Mouse (Mus musculus) spleen, adult 2 months (tissue): Measurements from ENCODE around the gene Mical2.

ENCODE experiments used
- CTCF ChIP-seq: fragments of 200-500 bp; IDR thresholded peaks from 2 replicates; pipeline ENCODE4 v1.5.1; 2011; ENCODE audit warnings: mild to moderate bottlenecking, inconsistent platforms; ENCODE audit not compliant: insufficient read depth, insufficient read length, insufficient replicate concordance; ENCODE audit errors: extremely low read depth
- POLR2A ChIP-seq: fragments of 200-500 bp; IDR thresholded peaks from 2 replicates; pipeline ENCODE4 v1.6.1; 2011; ENCODE audit warnings: low read depth, low read length, inconsistent platforms

DNA sequence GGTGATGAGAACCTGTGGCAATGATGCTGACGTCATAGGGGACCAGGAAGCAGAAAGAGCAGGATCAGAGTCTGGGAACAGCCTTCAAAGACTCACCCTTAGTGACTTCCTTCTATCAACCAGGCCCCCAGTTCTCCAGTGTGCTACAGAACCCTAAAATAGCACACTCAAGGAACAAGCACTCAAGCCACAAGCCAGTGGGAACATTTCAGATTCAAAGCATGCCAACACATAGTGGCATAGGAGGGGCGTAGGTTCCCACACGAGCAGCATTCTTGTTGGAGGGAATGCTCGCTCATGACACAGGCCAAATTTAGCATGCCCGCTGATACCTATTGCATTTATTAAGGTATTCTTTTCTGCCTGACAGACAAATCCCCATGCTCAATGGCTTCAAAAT is 35.5 kb downstream of the Mical2 start:
- no peak for TF ChIP-seq CTCF
- TF ChIP-seq POLR2A: no peak
